Mouse (Mus musculus) gastrocnemius, postnatal 36 days (tissue): ENCODE measurements around the gene Gm49601. TPM values are rescaled to one million over a fixed set of nuclear protein-coding genes. Genes with fewer than 3 reads are reported as not detected.
A peak's percentile ranks its signal among the peaks of the same experiment; 100 is the strongest.

Source experiments
- DNase-seq, 2 experiments: peaks; one replicate each; pipeline ENCODE4 v3.0.0; 2022
- intact Hi-C: fragments of 180-260 bp; cut with DNase I; formaldehyde crosslinking; loops from one replicate; pipeline ENCODE4 v1.15.1; 2025
- long read RNA-seq, 2 experiments: library from polyadenylated mRNA; stranded (forward); transcript quantifications; one replicate each; pipeline ENCODE4 v2.0.0; 2021
- total RNA-seq, 2 experiments: library from RNA; stranded (reverse); gene quantifications; 2 replicates each; pipeline ENCODE4 v1.2.3; 2021

Gm49601 gene
- 1 to 10 TPM in 1 of 2 experiments, under 1 TPM in 1; 0.94 to 1.5 TPM for total RNA-seq
- long read RNA-seq, experiment 1: 0 reads
- long read RNA-seq, experiment 2: 0 reads

- intact Hi-C loops: loop anchor here (5.0 kb wide), 1 partner anchor 171 kb away; no protein-coding TSS in a partner anchor
- DNase-seq: peak; percentile 72 to 83
Measured at GRCm38 (mm10) chr16:18626376-18626878, at the start of gene Gm49601. Gene Gm49601, minus strand, starts transcription at chr16:18626427.

GRCm38 (mm10) chr16:18673005-18673404 lies 46.8 kb upstream of the Gm49601 start:
- intact Hi-C loops: no loop called here

GRCm38 (mm10) chr16:18672027-18672426 lies 45.8 kb upstream of the Gm49601 start:
- no peak for DNase-seq

More at GRCm38 (mm10) chr16:18673005-18673404, 46.8 kb upstream of the Gm49601 start:
- DNase-seq: no peak

GRCm38 (mm10) chr16:18669914-18670313 lies 43.7 kb upstream of the Gm49601 start:
- DNase-seq: no peak
- intact Hi-C loops: no loop called here

More at GRCm38 (mm10) chr16:18672027-18672426, 45.8 kb upstream of the Gm49601 start:
- intact Hi-C loops: no loop called here

- intact Hi-C loops: no loop called here
Measured at GRCm38 (mm10) chr16:18658597-18658996, 32.4 kb upstream of the Gm49601 start.

GRCm38 (mm10) chr16:18655372-18656098 lies 29.3 kb upstream of the Gm49601 start:
- intact Hi-C loops: no loop called here
- DNase-seq: no peak

More at GRCm38 (mm10) chr16:18658597-18658996, 32.4 kb upstream of the Gm49601 start:
- no peak for DNase-seq

DNA sequence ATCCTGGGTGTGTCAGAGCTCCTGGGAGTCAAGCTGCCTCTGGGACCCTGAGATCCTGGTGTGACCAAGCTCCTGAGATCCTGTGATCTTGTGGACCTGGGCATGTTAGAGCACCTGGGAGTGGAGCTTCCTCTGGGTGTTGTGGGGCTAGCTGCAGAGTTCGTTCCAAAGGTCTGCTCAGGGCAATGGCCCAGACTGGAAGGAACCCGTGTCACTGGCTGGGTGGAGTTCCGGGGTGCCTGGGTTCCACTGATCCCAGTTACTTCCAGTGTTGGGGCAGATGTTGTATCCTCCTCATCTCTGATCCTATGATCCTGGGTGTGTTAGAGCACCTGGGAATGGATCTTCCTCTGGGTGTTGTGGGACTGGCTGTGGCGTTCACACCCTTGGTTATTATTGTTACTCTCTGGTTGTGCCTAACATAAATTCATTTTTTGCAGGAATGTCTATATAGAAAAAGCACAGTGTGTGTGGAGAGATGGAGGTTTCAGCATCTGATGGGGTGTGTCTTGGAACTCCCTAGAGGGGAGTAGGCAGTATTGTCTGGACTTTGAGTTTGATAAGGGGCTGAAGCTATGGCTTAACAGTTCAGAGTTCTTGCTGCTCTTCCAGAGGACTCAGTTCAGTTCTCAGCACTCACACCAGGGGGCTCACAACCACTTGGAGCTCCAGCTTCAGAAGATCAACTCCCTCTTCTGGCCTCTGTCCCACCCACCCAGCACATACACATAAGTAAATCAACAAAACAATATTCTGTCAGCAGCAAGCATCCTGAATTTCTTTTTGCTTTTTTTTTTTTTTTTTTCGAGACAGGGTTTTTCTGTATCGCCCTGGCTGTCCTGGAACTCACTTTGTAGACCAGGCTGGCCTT lies 27.3 kb upstream of the Gm49601 start:
- DNase-seq: no peak
- intact Hi-C loops: no loop called here

DNA sequence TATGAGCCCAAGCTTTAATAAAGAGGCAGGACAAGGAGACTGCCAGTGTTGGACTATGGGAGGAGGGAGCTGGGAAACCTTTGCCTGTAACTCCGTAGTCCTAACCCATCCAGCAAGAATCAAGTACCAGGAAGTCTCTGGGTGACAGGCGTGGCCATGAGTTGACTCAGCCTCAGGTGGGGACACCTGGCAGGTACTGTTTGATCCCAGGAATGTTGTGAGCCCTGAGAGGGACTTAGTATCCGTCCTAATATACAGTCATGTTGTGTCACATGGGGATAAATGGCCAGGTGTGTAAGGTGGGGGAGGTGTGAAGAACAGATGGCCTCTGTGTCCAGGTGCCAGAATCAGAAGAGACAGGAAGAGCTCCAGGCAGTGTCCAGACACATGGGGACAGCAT lies 22.9 kb upstream of the Gm49601 start:
- DNase-seq: no peak
- intact Hi-C loops: no loop called here

DNA sequence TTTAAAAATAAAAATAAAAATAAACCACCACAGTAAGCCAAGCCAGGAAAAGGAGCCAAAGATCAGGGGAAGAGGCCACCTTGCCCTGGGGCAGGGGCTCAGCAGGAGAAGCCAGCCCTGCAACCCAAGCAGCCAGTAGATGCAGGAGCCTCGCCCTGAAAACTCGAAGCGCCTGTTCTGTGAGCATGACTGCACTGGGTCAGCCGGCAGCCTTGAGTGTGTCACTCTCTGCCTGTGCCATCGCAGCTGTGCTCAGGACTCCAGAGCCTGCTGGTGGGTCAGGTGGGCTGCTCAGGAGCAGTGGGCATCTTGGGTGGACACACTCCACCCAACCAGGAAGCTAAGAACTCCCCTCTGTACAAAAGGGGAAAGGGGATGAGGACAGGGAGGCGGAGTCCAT lies 19.1 kb upstream of the Gm49601 start:
- intact Hi-C loops: no loop called here
- no peak for DNase-seq

GRCm38 (mm10) chr16:18644485-18644884 lies 18.3 kb upstream of the Gm49601 start:
- intact Hi-C loops: no loop called here
- no peak for DNase-seq

DNA sequence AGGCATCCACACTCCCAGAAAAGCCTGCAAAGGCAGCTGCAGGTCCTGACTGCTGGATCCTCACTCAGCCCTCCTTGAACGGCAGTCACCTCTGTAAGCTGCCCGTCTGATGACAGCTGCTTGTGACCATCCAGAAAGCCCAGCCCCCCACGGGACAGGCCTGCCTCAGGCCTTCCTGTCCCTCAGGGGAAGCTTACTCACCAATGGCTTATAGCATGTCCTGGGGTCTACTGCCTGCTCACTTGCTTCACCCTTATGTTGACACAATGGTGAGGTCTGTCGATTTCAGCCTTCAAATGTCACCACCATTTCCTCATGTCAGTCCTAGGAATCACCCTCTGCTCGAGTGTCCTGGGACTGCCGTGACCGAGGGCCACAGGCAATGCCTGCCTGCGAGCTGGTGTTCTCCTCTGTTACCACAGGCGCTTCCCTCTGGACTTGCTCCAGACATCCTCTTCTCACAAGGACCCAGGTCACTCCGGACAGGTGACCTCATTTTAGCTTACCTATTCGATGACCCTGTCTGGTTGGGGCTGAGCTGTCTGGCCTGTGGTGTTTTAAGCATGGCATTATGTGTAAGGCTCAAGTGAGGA lies 17.3 kb upstream of the Gm49601 start:
- intact Hi-C loops: no loop called here

DNA sequence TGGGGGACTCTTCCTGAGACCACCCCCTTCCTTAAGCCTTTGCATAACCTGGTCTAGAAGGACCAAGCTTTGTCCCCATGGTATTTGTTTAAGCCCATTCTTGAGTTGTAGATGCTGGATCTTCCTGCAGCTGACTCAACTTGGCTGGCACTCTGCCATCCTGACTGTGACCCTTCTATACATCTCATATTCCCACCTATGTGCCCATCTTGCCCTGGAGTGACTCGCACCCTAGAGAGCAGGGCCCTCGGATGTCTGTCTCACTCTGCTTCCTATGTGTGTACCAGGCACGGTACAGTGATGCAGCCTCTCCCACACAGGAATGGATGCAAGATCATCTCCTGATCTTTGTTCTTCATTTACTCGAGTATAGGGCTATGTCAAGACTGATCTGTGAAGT lies 16.7 kb upstream of the Gm49601 start:
- intact Hi-C loops: no loop called here
- no peak for DNase-seq

More for the DNA sequence above, 17.3 kb upstream of the Gm49601 start:
- DNase-seq: no peak

- DNase-seq: no peak
- intact Hi-C loops: no loop called here
Measured at GRCm38 (mm10) chr16:18642291-18642690, 16.1 kb upstream of the Gm49601 start.

GRCm38 (mm10) chr16:18639382-18639929 lies 13.2 kb upstream of the Gm49601 start:
- intact Hi-C loops: no loop called here
- no peak for DNase-seq

GRCm38 (mm10) chr16:18638396-18638795 lies 12.2 kb upstream of the Gm49601 start:
- intact Hi-C loops: no loop called here
- no peak for DNase-seq

DNA sequence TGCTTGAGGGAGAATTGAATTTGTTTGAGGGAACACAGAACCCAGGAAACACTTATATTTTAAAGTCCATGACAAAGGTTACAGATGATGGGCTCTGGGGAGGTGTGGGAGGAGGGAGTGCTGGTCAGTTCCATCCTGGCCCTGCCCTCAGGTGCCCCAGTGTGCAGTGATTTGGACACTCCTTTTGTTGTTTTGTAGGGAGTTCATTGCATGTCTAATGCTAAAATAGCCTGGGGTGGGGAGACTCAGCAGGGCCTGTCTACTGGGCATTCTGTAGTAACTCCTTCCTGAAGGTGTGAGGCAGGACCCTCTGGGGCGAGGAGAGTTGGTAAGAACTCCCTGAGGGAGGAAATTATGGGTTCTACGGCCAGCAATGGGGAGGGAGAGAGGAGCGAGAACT lies 10.6 kb upstream of the Gm49601 start:
- DNase-seq: no peak
- intact Hi-C loops: no loop called here

DNA sequence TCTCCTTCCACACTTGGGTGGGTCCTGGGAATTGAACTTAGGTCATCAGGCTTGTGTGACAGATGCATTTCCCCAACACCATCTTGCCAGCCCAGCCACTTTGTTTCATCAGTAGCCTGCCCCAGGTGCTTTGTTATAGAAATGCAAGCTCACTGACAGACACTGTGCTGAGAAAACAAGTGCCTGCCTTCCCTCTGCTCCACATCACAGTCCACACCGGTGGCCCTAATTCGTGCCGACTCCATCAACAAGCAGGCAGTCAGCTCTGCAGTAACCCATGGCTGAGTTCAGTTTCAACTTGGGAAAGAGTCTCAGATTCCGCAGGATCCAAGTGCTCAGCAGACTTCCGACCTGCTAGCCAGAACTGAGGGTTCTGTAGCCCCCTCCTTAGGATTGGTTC lies 10.2 kb upstream of the Gm49601 start:
- DNase-seq: no peak
- intact Hi-C loops: no loop called here

- DNase-seq: no peak
- intact Hi-C loops: no loop called here
Measured at GRCm38 (mm10) chr16:18633333-18633732, 7.1 kb upstream of the Gm49601 start.

- DNase-seq: peak in 1 of 2 experiments; percentile 7
- intact Hi-C loops: no loop called here
Measured at GRCm38 (mm10) chr16:18632816-18633215, 6.6 kb upstream of the Gm49601 start.

GRCm38 (mm10) chr16:18632059-18632458 lies 5.8 kb upstream of the Gm49601 start:
- intact Hi-C loops: no loop called here
- peak in 1 of 2 experiments; percentile 8 for DNase-seq
